Mouse (Mus musculus): ENCODE data around the gene Klf7. TPM values are rescaled to one million over a fixed set of nuclear protein-coding genes. Genes with fewer than 3 reads are reported as not detected.

Klf7 gene
- polyA plus RNA-seq, 1 experiment from 2014 or later: 59.4 TPM

GRCm38 (mm10) chr1:64002036-64002435 is 120.0 kb downstream of the Klf7 start:
- Histone ChIP-seq H3K9ac (no peak overlapping the region), H3K4me1 (peaks cover 8% of the 10 kb centered on the region), H3K4me3 (no peak overlapping the region), H3K36me3 (no peaks in the 10 kb centered on the region), H3K4me2 (replicated peaks) (no peak overlapping the region), H3K27me3 (replicated peaks) (no peaks in the 10 kb centered on the region), H3K9me3 (no peaks in the 10 kb centered on the region), H3K27ac (no peak overlapping the region)
- no peak for ATAC-seq (ENCODE audit: low FRiP score, low read depth)
- WGBS: 93% methylated on average over 6 of the region's 6 CpGs

DNA sequence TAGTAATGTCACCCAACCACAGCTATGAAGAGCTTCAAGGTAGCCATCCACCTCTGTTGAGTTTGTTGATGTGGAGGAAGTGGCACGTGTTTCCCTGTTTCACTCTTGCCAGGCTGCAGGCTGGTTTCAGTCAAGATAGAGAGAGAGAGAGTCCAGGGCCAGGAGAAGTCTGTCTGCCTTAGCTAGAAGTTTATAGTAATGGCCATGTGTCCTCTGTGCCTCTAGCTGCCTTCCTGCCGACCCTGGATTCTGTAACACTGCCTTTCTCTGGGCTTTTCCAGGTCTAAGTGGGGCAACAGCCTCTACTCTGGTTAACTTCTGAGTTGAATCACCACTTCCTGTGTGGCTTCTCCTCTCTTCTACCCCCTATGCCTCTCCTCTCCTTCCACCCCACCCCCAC is 121.5 kb downstream of the Klf7 start:
- no peak for ATAC-seq (ENCODE audit: low FRiP score, low read depth)
- Histone ChIP-seq H3K36me3 (no peaks in the 10 kb centered on the region), H3K4me3 (no peak overlapping the region), H3K9me3 (no peaks in the 10 kb centered on the region), H3K4me2 (replicated peaks) (no peak overlapping the region), H3K27me3 (replicated peaks) (no peaks in the 10 kb centered on the region), H3K4me1 (peaks cover 12% of the 10 kb centered on the region), H3K9ac (no peak overlapping the region), H3K27ac (no peak overlapping the region)
- WGBS: 87% methylated on average over 2 of the region's 2 CpGs

DNA sequence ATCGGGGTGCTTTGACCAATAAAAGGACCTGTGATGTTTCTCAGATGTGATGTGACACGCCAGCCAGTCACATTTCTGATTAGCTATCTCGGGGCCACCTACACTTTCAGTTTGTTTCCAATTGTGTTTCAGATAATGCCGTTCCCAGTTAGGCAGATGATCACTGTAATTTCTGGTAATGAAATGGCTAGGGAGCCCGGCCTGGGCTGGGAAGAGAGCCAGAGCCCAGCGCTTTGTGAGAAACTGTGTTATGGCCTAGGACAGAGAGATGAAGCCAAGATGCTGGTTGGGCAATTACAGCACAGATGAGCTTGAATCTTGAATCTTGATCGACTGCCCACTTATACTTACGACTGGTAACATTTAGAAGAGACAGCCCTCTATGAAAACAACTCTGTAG is 122.6 kb downstream of the Klf7 start:
- no peak for ATAC-seq (ENCODE audit: low FRiP score, low read depth)
- Histone ChIP-seq H3K9me3 (no peaks in the 10 kb centered on the region), H3K4me2 (replicated peaks) (no peak overlapping the region), H3K4me3 (no peak overlapping the region), H3K27ac (no peak overlapping the region), H3K9ac (no peak overlapping the region), H3K36me3 (no peaks in the 10 kb centered on the region), H3K27me3 (replicated peaks) (no peaks in the 10 kb centered on the region), H3K4me1 (peaks cover 20% of the 10 kb centered on the region)
- 89% methylated on average over 8 of the region's 8 CpGs for WGBS

DNA sequence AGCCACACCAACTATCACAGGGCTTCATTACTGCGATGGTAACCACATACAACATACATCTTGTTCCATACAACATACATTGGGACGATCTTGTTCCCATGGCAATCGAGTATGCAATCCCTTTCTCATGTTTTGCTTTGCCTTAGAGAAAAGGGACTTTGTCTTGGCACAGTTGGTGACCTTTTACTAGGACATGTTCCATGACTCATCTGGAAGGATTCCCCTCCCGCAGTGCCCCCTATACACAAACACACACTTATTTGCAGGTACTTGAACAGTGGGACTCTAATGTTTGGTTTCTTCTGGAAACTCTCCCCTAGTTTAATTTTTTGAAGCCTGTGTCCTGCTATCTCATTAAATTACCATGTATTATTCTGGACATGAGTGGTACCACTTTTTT is 123.2 kb downstream of the Klf7 start:
- H3K4me2 ChIP-seq (replicated peaks): no peak overlapping the region
- no peaks in the 10 kb centered on the region for H3K36me3 ChIP-seq
- ATAC-seq (ENCODE audit: low FRiP score, low read depth): no peak
- H3K27me3 ChIP-seq (replicated peaks): no peaks in the 10 kb centered on the region
- peaks cover 24% of the 10 kb centered on the region for H3K4me1 ChIP-seq
- 81% methylated on average over 4 of the region's 4 CpGs for WGBS
- H3K27ac ChIP-seq: no peak overlapping the region
- H3K4me3 ChIP-seq: no peak overlapping the region
- no peak overlapping the region for H3K9ac ChIP-seq
- H3K9me3 ChIP-seq: no peaks in the 10 kb centered on the region

- no peak for ATAC-seq (ENCODE audit: low FRiP score, low read depth)
- H3K9ac ChIP-seq: no peak overlapping the region
- no peak overlapping the region for H3K4me2 ChIP-seq (replicated peaks)
- H3K4me3 ChIP-seq: no peak overlapping the region
- no peaks in the 10 kb centered on the region for H3K9me3 ChIP-seq
- H3K27me3 ChIP-seq (replicated peaks): no peaks in the 10 kb centered on the region
- H3K27ac ChIP-seq: no peak overlapping the region
- H3K4me1 ChIP-seq: peaks cover 25% of the 10 kb centered on the region
- no peaks in the 10 kb centered on the region for H3K36me3 ChIP-seq
- WGBS: 87% methylated on average over 2 of the region's 2 CpGs
Observed at GRCm38 (mm10) chr1:63998139-63998538, 123.9 kb downstream of the Klf7 start.

DNA sequence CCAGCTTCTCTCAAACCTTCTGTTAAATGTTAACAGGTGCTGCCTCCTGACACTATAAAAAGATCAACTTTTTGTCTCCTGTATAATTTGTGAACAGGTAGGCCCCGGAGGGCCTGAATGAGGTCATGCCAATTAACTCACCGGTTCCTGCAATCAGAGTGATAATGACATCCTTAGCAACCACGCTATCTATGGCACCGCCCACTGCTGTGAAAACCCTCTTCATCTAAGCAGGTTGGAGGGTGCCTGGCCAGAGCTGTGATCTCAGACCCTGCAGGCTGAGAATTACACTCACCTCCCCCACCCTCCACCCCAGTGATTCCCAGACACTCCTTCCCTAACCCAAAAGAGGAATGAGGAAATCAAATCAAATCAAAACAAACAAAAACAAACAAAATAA is 126.3 kb downstream of the Klf7 start:
- Histone ChIP-seq H3K4me2 (replicated peaks) (no peak overlapping the region), H3K9me3 (no peaks in the 10 kb centered on the region), H3K36me3 (no peaks in the 10 kb centered on the region), H3K27me3 (replicated peaks) (no peaks in the 10 kb centered on the region), H3K4me1 (peaks cover 25% of the 10 kb centered on the region), H3K27ac (no peak overlapping the region), H3K4me3 (no peak overlapping the region), H3K9ac (no peak overlapping the region)
- no peak for ATAC-seq (ENCODE audit: low FRiP score, low read depth)
- WGBS: 21% methylated on average over 4 of the region's 4 CpGs

DNA sequence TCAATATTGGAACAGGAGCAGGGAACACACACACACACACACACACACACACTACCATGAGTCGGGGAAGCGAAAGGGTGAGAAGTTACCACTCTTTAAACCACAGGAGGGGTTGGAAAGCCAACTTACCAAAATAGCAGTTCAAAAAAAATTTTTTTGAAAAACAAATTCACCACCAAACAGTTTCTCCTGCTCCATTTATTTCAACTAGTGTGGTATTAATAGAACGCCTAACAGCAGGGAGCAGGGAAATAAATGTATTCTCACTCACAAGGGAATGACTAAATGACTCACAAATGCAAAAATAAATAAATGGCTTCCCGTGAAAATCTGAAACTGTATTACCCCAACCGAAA is 127.0 kb downstream of the Klf7 start:
- Histone ChIP-seq H3K4me3 (no peak overlapping the region), H3K9ac (no peak overlapping the region), H3K27me3 (replicated peaks) (no peaks in the 10 kb centered on the region), H3K4me1 (peaks cover 25% of the 10 kb centered on the region), H3K9me3 (no peaks in the 10 kb centered on the region), H3K27ac (no peak overlapping the region), H3K4me2 (replicated peaks) (peak overlapping the region; percentile 39; the same call in 1 of the 2 replicates), H3K36me3 (no peaks in the 10 kb centered on the region)
- ATAC-seq (ENCODE audit: low FRiP score, low read depth): no peak
- WGBS: 56% methylated on average over 5 of the region's 5 CpGs

GRCm38 (mm10) chr1:63994248-63995136 is 127.6 kb downstream of the Klf7 start:
- H3K4me3 ChIP-seq: no peak overlapping the region
- H3K4me2 ChIP-seq (replicated peaks): peak overlapping the region; percentile 39
- peak; percentile 86 for ATAC-seq (ENCODE audit: low FRiP score, low read depth)

DNA sequence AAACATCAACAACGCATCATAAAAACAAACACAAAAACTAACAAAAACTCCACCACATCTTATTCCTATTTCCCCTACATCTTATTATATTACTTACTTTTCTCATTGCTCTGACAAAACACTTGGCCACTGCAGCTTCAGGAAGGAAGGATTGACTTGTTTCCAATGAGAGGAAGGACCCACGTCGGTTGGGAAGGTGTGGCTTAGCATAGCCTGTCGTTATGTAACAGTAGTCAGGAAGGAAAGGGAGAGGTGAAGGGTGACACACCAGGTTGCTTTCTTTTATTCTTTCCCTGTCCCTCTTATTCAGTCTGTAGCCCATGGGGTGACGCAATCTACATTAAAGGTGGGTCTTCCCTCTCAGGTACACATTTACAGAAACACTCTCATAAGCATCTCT is 129.6 kb downstream of the Klf7 start:
- no peak overlapping the region for H3K9ac ChIP-seq
- ATAC-seq (ENCODE audit: low FRiP score, low read depth): no peak
- H3K36me3 ChIP-seq: no peaks in the 10 kb centered on the region
- peaks cover 25% of the 10 kb centered on the region for H3K4me1 ChIP-seq
- H3K4me2 ChIP-seq (replicated peaks): no peak overlapping the region
- no peak overlapping the region for H3K27ac ChIP-seq
- no peaks in the 10 kb centered on the region for H3K27me3 ChIP-seq (replicated peaks)
- no peaks in the 10 kb centered on the region for H3K9me3 ChIP-seq
- 79% methylated on average over 5 of the region's 5 CpGs for WGBS
- H3K4me3 ChIP-seq: no peak overlapping the region

More at GRCm38 (mm10) chr1:63994248-63995136, 127.6 kb downstream of the Klf7 start:
- Histone ChIP-seq H3K36me3 (no peaks in the 10 kb centered on the region), H3K9ac (no peak overlapping the region), H3K27me3 (replicated peaks) (no peaks in the 10 kb centered on the region), H3K9me3 (no peaks in the 10 kb centered on the region), H3K27ac (no peak overlapping the region), H3K4me1 (peaks cover 25% of the 10 kb centered on the region)
- WGBS: 12% methylated on average over 19 of the region's 19 CpGs

DNA sequence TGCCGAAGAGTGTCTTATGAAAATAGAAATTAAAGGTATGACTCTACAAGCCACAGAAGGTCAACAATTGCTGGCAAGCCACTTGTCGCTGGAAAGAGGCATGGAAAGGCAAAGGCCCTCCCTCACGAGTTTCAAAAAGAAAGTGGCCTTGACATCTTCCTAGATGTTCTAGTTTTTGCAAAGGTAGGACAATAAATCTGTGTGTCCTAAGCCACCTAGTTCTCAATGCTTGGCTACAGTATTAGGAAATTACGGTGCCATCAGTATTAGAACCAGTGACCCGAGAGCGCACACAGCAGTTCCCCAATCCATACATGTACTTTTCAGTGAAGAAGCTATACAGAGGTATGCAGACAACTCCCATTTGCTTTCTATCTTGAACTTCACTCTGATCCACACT is 131.7 kb downstream of the Klf7 start:
- 92% methylated on average over 6 of the region's 6 CpGs for WGBS
- no peak overlapping the region for H3K4me2 ChIP-seq (replicated peaks)
- H3K27me3 ChIP-seq (replicated peaks): no peaks in the 10 kb centered on the region
- H3K9me3 ChIP-seq: no peaks in the 10 kb centered on the region
- H3K4me3 ChIP-seq: no peak overlapping the region
- ATAC-seq (ENCODE audit: low FRiP score, low read depth): no peak
- H3K27ac ChIP-seq: no peak overlapping the region
- peaks cover 19% of the 10 kb centered on the region for H3K4me1 ChIP-seq
- H3K36me3 ChIP-seq: no peaks in the 10 kb centered on the region
- H3K9ac ChIP-seq: no peak overlapping the region

GRCm38 (mm10) chr1:63980733-63981132 is 141.3 kb downstream of the Klf7 start:
- ATAC-seq (ENCODE audit: low FRiP score, low read depth): no peak
- H3K27me3 ChIP-seq (replicated peaks): no peaks in the 10 kb centered on the region

More at GRCm38 (mm10) chr1:63980733-63981132, 141.3 kb downstream of the Klf7 start:
- H3K27ac ChIP-seq: no peak overlapping the region
- no peaks in the 10 kb centered on the region for H3K36me3 ChIP-seq
- H3K4me3 ChIP-seq: no peak overlapping the region
- H3K9ac ChIP-seq: no peak overlapping the region
- H3K9me3 ChIP-seq: no peaks in the 10 kb centered on the region
- H3K4me2 ChIP-seq (replicated peaks): no peak overlapping the region
- H3K4me1 ChIP-seq: peaks cover 8% of the 10 kb centered on the region; the same call in 1 of the 2 replicates
- 63% methylated on average over 2 of the region's 2 CpGs for WGBS

Data from neural tube, embryonic 12.5 days (tissue).